Mouse (Mus musculus) frontal cortex, postnatal 25 days (tissue): ENCODE data around the gene N6amt1.

ENCODE experiments used
- DNase-seq, 2 experiments: peaks; one replicate each; pipeline ENCODE4 v3.0.0; 2022; ENCODE audit warnings: low spot score in 2 of 2

The N6amt1 gene

DNA sequence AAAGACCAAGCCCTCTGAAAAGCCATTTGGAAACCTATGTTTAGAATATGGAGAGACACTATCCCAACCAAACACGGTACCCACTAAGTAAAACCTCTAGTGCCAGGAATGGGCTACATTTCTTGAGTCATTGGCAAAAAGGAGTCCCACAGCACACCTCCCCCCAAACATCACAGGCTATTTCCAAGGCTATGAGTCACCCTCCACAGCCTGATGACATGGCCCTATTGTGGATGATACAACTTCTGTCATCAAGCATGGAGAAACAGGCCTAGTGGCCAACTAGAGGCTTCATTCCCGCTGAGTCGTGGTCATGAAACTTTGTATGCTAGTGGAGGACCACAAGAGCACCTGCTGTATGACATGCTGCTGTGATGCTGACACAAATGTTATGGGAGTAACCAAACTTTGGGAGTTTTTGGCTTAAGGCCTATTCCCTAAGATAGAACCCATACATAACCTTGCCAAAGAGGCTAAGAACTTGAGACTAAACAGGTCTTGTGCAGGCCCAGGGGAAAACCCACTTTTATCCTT is 33.5 kb downstream of the N6amt1 start:
- no peak for DNase-seq

DNA sequence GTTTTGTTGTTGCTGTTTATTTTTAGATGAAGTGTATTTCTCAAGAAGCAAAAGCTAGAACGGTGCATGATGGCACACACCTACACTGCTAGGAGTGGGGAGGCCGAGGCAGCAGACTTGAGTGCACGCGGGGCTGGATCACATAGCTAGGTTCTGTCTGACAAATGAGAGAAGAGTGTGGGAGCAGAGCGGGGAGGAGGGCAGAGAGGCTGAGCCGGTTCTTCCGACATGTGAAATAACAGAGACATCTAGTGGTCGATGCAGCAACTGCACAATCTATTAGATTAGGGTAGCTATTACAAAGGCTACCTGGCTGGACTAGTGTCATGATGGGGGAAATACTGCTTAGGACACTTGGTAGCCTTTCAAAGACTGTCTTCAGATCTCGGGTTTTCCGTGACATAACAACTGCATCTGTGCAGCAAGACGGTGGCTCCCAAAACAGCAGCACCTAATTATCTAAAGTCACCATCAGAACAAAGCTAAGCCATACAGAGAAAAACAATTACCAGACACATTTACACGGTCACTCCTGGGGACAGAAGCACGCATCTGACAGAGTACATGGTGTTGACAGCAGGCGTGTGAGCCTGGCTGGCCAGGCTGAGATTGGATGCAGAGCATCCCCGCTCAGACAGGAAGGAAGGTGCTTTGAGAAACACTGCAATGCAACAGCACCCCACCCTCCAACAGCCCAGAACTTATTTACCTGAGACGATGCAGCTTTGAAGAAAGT is 40.0 kb downstream of the N6amt1 start:
- DNase-seq, result peak; percentile 13 to 47

DNA sequence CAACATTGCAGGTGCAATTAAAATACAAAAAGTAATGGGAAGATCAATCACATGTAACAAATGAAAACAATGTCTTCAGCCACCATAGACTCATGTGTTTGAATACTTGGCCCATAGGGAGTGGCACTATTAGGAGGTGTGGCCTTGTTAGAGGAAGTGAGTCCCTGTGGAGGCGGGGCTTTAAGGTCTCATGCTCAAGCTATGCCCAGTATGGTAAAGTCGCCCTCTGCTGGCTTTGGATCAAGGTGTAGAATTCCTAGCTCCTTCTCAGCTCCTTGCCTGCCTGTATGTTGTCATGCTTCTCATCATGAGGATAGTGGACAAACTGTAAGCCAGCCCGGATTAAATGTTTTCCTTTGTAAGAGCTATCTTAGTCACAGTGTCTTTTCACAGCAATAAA is 51.0 kb downstream of the N6amt1 start:
- DNase-seq, result no peak
